Mouse (Mus musculus): Measurements from ENCODE around the gene Entpd7. TPM values are rescaled to one million over a fixed set of nuclear protein-coding genes. Genes with fewer than 3 reads are reported as not detected.

Entpd7 gene
- polyA plus RNA-seq, 1 experiment: 5.5 TPM

DNA sequence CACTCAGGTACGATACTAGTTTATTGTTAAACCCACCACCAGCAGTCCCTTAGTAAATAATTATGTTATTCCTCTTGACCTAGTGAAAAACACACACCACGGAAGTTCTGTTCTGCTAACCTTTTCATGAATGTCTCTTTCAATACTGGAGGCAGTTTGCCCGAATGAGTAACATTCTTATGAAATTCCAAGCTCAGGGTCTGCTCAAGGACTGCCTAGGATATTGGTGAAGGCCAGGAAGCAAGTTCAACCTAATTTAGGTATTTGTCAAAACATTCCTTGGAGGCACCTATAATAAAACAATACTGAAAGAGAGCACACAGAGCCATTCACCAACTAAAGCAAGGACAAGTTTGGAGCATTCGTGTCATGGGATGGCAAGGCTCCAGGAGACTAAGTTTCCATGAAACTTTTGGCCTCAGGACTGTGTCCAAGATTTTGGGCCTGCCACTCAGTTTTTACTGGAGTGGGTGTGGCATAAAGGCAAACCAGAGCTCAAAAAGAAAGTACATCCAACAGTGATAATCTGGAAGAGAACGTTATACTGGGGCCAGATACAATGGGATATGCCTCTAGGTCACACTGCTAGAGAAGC, 80.0 kb downstream of the Entpd7 start:
- no peak for DNase-seq (ENCODE audit: low spot score)

DNA sequence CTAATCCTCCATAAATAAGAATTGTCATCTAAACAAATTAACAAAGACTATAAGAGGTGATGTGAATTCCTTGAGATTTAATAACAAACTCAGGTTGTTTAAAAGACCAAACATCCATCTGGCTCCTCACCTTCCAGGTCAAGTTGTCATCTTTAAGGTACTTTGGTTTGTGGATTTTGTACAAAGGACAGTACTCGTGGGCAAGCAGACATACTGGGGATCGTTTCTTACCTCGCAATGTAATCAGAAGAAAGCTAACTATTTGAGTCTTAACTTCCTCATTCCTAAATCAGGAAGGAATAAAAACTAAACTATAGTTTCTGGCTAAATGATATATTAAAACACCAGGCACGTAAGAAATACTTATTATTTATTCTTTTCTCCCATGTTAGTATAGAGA, 81.1 kb downstream of the Entpd7 start:
- no peak for DNase-seq (ENCODE audit: low spot score)

DNA sequence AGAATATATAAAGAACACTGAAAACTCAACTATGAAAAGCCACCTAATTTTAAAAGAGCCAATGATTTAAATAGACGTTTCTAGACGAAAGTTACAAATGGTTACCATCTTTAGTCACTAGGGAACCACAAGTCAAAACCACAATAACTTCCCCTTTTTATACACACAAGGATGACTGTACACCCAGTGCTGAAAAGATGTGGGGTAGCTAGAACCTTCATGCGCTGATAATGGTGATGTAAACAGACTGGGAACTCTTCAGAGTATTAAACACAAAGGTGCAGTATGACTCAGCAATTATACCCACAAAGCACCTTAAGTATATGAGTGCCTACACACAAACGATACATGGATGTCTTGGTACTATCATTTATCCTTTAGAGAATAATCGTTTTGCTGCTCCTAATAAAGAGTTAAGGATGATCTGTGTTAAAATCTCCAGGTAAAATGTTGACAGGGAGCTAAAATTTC, 82.1 kb downstream of the Entpd7 start:
- DNase-seq (ENCODE audit: low spot score): no peak

DNA sequence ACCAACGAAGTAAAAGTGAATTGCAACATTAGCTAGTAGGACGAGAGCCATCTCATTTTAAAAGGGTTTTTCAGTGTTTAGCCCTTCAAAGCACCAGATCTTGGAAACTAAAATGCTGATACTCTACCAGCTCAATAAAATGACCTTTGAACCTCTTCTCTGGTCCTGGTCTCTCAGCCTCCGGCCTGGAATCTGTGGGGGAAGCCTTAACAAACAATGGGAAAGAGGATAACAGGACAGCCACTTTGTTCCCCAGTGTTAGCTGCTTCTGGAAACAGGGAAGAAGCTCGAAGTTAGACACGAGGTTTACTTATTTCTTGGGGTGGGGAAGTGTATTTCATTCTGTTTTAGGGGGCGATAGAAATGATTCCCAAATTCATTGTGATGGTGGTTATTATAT, 82.8 kb downstream of the Entpd7 start:
- no peak for DNase-seq (ENCODE audit: low spot score)

DNA sequence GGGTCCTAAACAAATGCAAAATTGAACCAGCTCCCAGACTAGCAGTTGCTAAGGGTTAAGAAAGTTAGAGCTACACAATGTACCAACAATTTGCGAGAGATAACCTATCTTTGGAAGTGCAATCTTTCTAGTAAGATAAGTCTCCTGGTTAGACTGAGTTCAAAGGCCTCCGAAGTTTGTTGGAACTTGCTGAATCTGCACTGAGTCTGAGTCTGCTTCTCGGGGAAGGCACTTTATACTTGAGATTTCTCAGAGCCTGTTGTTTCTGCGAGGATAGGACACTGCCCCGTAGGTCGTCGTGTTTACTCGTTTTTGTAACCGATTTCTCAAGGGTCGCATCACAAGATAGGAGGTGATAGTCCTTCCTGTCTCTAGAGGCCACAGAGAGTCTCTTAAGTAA, 86.0 kb downstream of the Entpd7 start:
- no peak for DNase-seq (ENCODE audit: low spot score)

DNA sequence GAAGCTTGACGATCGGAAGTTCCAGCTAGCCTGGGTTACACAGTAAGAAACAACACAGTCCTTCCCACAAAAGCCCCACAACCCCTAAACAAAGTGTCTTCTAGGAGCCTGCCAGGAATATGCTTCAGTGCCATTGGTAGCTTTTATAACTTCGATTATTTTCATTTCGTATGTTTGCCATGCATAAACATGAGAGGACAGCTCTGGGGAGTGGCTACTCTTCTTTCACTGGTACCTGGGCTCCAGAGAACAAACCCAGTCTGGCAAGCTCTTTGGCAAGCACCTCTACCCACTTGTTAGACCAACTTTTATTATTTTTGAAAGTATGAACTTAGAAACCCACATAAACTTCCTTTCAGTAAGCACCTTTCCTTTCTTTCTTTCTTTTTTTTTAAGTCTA, 87.1 kb downstream of the Entpd7 start:
- DNase-seq (ENCODE audit: low spot score): no peak

DNA sequence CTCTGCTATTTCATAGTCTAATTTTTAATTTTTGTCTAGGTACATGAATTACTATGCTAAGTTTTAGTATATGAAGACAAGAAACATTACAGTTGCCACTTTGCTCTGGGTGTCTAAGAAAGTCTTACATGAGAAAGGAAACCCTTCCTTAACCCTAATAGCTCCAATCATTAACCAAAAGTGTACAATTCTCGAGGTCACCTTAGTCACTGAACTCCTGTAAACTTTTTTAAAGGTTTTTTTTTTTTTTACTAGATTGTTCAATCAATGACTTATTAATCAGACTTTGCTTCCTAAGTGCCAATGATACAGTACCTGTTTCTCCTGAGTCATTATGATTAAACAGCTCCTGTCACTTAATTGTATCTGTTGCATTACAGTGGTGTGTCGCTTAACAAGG, 87.8 kb downstream of the Entpd7 start:
- DNase-seq (ENCODE audit: low spot score): no peak

DNA sequence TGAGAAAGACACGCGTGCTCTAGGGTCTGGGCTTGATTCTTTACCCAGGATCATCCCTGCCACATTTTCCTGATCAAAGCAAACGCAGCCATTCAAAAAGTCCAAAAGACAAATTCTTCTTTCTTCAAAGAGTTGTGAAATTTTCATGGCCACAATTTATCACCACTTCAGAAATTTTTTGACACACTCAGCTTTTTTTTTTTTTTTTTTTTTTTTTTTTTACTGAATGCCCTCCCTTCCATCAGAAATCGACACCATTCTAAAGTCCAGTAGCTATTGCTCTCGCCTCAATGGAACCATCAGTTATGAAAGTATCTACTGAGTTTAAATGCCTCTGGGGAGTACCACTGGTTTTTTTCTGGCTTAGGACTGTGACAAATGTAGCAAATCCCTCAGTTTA, 90.9 kb downstream of the Entpd7 start:
- no peak for DNase-seq (ENCODE audit: low spot score)

DNA sequence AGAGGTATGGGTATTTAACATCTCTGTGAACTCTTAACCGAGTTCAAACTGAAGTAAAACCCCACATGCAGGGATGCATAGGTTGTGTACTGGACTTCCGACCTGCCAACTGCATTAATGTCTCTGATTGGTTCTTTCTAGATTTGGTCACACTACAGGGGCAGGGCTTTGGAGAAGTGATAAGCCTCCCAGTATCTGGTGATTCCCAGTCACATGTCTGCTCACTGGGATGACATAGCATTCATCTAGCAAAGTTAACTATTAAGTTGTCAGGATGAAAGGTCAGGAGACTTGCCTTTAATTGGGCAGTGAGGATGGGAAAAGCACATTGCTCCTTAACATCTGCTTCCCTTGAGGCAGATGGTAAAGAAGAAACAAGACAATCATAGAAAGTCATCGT, 92.5 kb downstream of the Entpd7 start, which contains the start of gene Abcc2:
Gene Abcc2, plus strand, starts transcription at position 213 of the 400 bp plus-strand sequence.
- DNase-seq (ENCODE audit: low spot score): no peak

Other genes with a start within 250 kb of the Entpd7 start
- 2.6 and 2.8 TPM in 2 replicates for gene Cnnm1, start 249.2 kb upstream of the Entpd7 start, polyA plus RNA-seq (2012; rRNA removed)
- gene Got1, start 165.1 kb upstream of the Entpd7 start, polyA plus RNA-seq (2012; rRNA removed): 50.6 and 52.3 TPM in 2 replicates
- not detected in 2 replicates for gene Nkx2-3, start 77.3 kb upstream of the Entpd7 start, polyA plus RNA-seq (2012; rRNA removed)
- 53.4 and 55.9 TPM in 2 replicates for gene Slc25a28, start 14.8 kb upstream of the Entpd7 start, polyA plus RNA-seq (2012; rRNA removed)
- 11.1 and 13.3 TPM in 2 replicates for gene Cutc, start 63.3 kb downstream of the Entpd7 start, polyA plus RNA-seq (2012; rRNA removed)
- gene Cox15, start 63.3 kb downstream of the Entpd7 start, polyA plus RNA-seq (2012; rRNA removed): 14.0 and 14.6 TPM in 2 replicates
- 0.28 and 0.50 TPM in 2 replicates for gene Abcc2, start 92.5 kb downstream of the Entpd7 start, polyA plus RNA-seq (2012; rRNA removed)

Measured in urinary bladder, adult 2 months (tissue).